Mouse (Mus musculus) gonadal fat pad, adult 2 months (tissue): ENCODE measurements around the gene Lpp. TPM values are rescaled to one million over a fixed set of nuclear protein-coding genes. Genes with fewer than 3 reads are reported as not detected.

Experiments used
- DNase-seq: peaks from one replicate; pipeline ENCODE4 v3.0.0-alpha.2; 2012; ENCODE audit warnings: low read depth
- polyA plus RNA-seq: library from polyadenylated mRNA; depleted of rRNA; stranded (reverse); fragments of >200 nt; gene quantifications from 2 replicates; pipeline ENCODE4 v1.2.3, GENCODE M21; 2012

Gene Lpp
- polyA plus RNA-seq, 1 experiment = 16.0 TPM

DNA sequence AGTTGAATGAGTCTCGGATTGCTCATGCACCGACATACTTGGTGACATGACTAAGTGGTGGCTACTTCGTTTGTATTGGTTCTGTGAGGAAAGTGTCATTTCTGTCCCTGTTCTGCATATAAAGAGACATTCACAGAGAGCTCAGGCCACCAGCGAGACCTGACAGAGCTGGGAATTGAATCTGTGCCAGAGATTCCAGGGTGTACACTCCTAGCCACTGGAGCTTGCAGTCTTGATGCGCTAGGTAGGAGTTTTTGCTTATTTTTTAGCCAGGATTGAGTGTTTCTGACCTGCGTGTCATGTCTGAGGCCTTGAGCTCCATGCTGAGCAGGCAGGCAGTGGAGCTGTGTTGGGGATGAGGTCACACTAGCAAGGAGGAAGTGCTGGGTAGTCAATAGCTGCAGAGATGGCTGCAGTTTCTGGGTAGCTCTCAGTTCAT, 41.8 kb downstream of the Lpp start:
- DNase-seq = no peak

DNA sequence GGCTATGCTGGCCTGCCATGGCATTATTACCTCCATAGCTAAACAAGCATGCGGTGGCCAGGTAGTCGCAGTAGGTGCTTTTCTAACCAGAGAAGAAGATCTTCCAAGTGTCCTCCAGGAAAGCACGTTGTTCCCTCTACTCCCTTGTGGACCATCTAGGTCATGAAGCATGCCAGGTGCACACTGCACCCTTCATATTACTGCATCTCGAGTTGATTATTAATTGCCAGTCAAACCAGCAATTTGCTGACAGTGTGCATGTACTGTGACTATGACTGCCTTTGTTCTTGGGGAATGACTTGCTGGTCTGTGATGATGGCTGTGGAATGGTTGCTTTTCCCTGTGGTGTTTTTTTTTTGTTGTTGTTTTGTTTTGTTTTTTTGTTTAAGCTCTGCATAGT, 45.1 kb downstream of the Lpp start:
- DNase-seq = no peak

DNA sequence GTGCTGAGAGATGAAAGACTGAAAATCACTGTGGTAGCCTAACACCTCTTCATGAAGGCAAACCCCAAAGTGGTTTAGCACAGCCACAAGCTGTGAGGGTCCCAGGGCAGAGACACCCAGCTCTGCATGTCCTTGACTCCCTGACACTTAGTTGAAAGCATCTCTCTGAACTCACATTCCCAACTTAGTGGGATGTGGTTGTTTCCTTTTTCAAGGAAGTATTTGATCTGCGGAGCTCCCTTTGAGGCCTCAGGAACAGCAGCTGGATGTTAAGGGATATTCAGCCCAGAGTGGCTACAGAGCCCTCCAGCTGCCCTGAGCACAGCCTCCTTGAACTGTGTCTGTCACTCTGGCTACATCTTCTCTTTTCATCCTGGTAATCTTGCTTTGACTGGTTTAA, 48.0 kb downstream of the Lpp start:
- no peak for DNase-seq

DNA sequence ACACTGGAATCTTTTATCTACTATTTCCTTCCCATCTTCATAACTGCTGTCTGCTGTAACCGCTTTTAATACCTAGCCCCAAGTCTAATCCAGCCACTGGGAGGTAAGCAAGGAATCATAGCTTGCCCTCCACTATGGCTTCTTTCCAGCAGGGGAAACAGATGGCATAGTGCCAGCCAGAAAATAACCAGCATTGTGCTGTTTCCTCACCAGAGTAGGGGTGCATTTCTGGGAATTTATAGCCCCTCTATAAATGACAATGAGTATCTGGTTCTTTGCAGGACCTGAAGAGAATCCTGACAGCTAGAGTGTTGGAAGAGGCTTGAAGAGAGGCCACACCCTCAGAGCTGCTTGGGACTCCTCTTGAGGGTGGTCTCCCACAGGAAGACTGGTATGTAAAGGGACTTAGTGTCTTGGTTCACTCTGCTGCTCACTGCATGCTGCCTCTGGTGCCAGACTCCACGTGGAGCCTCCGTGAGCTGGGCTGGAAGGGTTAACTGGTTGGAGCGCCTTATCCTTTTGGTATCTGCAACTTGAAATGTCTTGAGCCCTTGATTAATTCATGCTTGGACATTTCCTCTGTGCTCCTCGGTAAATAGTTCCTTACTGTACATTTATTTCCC, 49.3 kb downstream of the Lpp start:
- no peak for DNase-seq

DNA sequence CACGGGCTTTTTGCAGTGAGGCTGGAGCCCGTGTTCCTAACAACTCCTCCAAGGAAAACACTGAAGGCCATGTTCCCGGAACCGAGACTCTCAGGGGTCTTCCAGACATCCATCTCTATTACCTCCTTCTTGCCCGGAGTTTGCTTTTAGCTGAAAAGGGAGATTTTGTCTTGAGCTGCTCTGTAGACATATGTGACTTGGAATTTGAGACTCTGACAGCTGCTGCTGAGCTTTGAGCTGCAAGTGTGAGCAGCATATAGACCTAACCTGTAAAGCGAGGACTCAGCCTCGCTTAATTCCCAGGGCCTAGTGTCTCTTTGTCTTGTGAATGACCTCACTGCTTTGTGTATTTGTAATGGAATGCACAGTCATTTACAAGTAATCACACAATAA, 49.8 kb downstream of the Lpp start:
- DNase-seq = no peak

DNA sequence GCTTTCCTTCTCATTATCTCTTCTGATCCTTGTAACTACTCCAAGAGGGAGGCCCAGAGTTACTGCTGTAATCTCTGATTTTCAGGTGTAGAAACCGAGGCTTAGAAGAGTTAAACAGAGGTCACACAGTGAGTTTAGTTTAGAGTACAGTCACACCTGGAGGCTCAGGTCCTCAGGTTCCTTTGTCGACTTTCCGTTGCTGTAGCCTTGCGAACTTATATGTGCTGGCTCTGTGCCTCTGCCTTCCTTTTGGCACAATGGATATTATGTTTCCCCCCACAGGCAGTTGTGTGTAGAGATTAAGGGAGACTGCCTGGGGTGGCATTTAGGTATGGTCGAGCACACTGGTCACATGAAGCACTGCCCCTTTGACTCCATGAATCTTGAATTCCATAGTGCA, 50.2 kb downstream of the Lpp start:
- no peak for DNase-seq

DNA sequence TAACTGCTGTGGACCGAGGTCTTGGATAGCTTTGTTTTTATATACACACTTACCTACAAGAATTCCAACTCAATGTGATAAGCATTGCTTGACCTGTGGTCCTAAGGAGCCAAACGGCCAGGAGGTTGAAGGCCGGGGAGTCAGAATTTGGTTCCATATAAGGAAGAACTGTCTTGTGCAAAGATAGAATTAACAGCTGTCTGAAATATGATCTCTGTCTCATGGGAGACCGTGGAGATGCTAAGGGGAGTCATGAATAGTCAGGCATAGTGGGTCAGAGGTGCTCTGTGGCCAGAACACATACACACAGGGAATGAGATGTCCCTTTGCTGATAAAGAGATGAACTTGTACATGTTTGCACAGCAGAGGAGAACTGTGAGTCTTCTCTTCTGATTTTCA, 51.5 kb downstream of the Lpp start:
- DNase-seq = no peak

DNA sequence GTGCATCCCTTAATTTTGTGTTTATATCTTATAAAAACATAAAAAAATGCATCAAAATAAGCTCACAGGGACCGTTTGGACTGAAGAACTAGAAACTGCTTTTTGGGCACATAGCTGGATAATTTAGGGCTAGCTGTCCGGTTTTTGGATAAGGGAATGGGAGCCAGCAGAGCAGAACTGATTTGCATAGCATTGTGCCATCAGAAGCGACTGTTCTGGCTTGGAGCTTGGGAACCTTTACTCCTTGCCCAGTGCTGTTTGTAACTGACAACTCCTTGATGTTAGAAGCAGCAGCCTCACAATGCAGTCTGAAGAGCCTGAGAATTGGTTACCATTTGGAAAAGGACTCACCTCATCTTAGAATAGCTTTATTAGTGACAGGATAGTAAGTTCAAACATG, 52.2 kb downstream of the Lpp start:
- no peak for DNase-seq

DNA sequence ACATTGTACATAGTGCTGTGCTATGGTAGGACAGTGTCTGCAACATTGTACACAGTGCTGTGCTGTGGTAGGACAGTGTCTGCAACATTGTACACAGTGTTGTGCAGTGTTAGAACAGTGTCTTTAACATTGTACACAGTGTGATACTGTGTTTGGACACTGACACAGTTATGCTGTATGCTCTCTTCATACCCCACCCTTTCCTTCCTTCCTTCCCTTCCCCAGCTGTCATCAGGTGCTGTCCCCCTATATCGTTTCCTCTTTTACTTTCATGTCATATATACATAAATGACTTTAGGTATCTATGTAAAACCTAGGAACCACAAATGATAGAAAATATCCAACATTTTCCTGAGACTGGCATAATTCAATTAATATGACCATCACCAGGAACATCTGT, 53.1 kb downstream of the Lpp start:
- no peak for DNase-seq

DNA sequence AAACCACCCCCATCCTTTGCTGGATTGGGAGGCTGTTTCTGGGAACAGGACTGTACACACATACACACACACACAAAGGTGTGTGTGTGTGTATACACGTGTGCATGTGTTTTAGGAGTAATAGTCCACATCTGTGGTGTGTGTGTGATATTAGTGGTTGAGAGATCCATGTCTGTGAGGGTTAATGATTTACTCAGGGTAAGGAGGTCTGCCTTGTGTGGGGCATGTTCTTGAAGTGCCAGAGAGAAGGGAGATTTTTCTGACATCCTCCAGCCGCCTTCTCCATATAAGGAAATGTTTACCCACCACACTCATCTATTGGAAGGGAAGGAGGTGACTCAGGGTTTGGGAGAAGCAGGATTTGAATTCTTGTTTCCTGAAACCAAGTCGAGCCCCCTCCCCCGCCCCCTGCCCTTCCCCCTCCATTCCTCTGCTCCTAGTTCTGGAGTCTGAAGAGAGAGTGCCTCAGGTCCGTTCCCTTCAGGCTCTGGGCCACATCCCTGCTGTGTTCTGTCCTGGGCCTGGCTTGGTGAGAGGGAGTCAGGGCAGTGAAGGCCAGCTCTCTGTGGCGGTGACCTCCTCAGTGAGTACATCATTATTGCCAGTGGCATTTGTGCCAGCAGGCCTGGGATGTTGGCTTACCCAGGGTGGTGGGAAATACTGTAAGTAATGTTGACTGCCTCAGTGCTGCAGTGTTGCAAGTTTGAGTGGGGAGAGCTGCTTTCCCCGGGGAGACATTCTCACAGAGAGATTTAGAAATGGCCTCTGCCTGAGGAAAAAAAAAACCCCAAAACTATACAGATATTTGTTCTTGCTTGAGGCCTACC, 54.6 kb downstream of the Lpp start:
- no peak for DNase-seq

DNA sequence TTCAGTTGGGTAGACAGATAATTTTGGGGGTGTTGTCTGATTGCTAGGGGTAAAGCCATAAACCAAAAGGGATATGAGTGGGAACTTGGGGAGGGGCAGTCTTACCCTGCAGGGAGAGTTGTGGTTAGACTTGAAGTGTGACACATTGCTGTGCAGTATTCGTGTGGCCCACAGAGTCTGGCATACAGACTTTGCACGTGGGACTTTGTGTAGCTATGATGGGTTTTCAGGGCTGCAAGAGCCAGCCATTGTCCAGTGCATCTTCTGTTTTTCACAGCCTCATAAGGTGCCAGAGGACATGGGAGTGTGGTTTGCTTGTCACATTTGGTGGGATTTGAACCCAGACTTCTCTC, 55.2 kb downstream of the Lpp start:
- no peak for DNase-seq

DNA sequence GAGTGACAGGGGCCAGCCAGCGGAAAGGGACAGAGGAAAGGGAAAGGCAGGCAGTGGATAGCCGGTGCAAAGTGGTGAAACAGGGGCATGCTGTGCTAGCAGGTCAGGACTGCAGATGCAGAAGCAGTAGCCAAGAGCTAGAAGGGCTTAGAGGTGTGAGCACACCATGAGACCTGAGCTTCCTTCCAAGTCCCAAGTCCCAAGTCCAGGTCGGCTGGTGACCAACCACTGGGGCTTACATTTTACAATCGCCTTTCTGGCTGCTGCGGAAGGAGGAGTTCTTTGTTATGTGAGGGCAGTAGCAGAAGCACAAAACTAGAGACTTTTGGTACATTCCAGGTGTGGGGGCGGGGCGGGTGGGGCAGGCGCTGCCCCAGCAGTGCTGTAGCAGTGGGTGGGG, 56.5 kb downstream of the Lpp start:
- DNase-seq = no peak

DNA sequence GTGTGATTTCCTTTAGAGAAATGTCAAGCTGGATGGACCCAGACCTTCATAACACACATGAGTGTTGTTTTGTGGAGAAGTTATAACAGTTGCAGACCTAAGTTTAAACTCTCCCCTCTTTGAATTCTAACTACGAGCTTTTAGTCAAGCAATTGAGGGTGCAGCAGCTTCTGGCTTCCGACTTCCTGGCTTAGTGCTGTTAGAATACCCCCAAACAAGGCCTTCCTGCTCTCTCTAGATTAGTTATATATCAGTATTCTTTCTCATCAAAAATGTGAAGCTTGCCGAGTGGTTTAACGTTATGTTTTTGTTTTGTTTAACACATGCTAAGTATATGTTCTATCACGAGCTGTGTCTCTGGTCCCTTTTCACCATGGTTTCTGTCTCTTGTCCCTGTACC, 56.9 kb downstream of the Lpp start:
- DNase-seq = no peak

DNA sequence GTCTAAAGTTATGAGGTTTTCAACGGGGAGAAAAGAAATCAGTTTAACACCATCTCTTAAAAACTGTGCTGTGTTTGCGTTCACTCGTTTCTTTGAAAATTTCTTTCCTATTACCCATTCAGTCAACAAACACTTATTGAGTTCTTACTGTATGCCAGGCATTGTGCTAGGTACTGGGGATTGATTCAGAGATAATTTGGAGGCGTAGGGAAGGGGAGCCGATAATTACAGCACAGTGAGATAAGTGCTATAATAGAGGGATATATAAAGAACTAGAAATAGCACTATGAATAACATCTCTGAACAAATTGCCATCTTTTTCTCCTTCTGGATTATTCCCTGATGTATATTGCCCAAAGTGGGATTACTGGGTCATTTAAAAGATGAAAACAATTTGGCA, 57.8 kb downstream of the Lpp start:
- DNase-seq = no peak

DNA sequence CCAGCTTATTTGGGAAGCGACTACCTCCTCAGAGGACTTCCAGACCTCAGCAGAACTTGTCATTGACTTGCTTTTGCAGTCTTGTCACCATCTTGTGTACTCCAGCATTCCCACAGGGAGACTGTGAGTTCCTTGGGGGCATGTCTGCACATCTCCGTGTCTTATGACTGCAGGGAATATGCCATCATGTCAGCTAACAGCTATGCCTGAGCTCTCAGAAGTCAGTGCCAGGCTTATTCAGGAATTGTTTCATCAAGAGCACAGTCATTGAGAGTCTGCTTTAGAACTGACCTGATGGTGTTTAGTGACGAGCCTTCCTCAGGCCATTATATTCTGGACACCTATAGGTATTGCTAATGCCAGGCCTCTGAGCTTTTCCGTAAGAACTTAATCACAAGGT, 60.2 kb downstream of the Lpp start:
- DNase-seq = no peak

DNA sequence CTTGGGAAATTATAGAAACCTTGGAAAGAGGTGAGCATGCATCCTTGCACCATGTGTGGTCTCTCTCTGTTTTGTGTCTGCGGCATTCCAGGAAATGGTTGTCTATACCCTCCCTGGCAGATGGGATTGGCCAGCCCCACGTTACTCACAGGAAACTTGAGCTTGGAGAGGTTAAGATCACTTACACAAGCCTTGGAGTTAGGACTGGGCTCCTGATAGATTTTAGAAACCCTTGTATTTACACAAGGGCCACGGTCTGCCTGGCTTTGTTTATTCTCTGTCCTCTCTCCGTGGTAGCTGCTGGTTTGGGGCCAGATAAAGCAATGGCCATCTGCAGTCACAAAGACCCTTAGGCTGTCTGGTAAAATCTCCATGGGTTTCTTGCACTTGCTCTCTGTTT, 61.2 kb downstream of the Lpp start:
- no peak for DNase-seq

DNA sequence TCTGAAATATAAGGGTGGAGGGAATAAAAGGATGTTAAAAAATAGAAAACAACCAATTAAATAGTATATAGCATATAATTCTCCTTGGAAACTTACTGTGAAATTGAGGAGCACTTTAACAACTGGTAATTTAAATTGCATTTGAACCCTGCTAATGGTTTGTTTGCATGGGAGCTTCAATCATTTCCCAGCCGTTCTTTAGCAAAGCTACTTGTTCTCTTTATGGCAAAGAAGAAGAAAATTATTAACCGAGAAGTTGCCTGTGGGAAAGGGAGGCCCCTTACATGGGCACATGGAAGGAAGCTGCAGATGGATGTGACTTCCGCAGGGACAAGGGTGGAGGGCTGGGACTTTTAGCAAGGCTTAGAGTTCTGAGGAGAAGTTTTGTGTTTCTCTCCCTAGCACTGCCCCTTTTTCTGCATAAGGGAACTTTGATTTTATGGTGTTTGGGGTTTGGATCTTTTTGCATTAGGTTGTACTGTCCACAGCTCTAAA, 62.1 kb downstream of the Lpp start:
- no peak for DNase-seq

DNA sequence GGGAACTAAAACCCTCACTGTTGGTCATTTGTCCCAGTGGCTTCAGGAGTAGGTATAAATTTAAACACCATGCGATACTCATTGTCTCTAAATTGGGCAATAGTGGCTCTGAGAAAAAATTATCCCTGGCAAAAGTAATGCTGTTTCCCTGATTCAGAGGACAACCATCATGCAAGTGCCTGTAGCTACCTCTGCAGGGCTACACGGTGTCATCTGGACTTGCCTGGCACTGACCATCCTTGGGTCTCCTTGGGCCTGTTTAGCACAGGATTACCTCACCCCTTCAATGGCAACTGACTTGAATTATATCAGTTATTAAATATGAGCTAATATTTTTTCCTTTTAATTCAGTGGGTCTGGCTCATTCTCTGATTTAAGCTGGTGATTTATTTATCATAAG, 70.5 kb downstream of the Lpp start:
- no peak for DNase-seq

DNA sequence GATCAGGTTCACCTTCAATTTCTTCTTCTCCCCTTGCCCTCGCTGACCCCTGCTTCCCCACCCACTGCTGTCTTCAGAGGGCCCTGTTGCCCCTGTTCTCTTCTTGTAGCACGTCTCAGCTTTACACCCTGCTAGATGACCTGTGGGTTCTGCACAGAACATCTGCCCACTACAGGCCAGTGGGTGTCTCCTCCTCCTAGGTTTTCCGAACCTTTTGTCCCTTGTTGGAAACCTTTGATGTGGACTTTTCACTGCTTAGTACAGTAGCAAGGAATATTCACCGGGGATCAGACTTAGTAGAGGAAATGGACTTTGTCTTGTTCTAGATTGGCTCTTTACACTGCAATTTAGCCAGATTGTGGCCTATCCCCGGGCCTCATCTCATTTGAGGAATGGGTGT, 71.1 kb downstream of the Lpp start:
- DNase-seq = no peak

DNA sequence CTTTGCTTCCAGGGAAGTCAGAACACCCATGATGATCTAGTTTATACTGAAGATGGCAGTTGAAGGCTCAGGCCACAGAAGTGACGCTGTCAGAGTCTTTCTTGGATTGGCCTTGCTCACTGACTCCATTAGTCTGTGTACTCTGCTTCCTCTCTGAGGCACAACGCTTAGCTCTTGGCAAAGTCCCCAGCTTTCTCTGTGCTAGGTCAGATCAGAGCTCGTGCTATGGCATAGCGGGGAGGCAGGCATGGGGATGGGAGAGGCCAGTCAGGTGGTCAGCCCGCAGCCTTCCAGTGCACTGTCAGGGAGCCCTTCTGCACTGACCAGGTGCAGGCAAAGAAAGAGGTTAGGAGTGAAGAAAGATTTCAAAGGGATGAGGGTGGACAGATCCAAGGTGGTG, 72.3 kb downstream of the Lpp start:
- DNase-seq = no peak

DNA sequence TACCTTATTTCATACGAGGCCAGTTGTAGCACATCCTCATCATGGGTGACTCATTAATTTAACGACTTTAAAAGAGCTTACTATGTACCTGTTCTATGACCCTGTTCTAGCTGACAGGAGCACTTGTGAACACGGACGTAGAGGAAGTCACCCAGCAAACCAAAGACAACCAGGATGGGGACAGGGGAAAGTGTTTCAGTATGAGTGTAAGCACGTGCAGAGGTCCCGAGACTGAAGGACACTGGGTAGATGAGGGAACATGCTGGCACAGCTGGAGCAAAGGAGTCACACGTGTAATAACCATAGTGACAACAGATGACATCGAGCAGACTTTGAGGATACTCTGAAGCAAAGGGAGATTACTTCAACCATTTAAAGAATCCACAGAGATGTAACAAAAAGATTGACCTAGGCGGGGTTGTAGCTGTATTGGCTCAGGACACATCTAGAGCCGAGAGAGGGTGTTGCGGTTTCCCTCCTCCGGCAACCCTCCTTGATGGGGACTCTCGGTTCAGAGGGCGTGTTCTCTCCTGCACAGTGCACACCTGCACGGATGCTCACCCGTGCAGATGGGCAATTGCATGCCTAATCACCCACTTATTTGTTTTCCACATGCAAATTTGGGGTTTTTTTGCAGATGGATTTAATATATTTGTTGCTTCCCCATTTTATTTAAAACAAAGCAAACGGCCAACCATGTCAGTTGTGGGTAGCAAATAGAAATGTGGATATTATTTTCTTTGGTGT, 74.4 kb downstream of the Lpp start:
- no peak for DNase-seq

DNA sequence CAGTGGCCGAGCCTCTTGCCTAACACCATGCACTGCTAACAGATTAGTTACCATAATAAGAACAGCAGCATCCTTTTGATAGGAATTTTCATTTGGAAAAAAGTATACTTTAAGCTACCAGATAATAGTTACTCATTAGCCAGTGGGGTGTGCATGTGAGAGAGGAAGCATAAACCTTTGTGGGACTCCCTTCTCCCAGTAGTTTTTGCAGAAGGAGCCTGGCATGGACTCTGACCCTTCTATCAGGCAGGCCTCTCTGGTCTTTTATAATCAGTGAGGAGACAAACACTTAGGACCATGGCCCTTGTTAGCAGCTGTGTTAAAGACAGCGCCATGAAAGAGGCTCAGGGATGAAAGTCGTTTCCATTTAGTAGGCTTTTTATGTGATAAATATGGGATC, 76.0 kb downstream of the Lpp start:
- no peak for DNase-seq

DNA sequence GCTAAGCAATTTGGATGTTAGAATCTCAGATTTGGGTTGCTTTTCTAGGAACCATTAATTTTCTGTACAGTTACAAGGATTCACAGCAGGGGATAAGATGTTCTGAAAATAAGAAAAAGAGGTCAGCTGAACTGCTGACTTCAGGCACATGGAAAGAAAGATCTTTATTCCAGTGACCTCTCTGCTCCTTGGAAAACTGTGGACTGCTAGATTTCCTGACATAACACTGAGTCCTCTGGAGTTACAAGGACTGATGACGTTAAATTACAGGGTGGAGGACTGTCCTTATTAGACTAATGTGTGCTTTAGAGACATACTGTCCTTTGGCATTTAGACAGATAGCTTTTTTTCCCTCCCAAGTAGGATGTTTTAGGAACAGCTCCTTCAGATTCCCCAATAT, 77.3 kb downstream of the Lpp start:
- no peak for DNase-seq
